Mouse (Mus musculus): Measurements from ENCODE around the gene Zfp131.

Gene Zfp131

GRCm38 (mm10) chr13:119755141-119755547 lies 35.5 kb downstream of the Zfp131 start:
- DNase-seq (ENCODE audit: low spot score), result peak; percentile 44

GRCm38 (mm10) chr13:119754635-119755020 lies 36.1 kb downstream of the Zfp131 start:
- DNase-seq (ENCODE audit: low spot score), result no peak

GRCm38 (mm10) chr13:119753859-119754634 lies 36.6 kb downstream of the Zfp131 start:
- DNase-seq (ENCODE audit: low spot score), result peak; percentile 36

- DNase-seq (ENCODE audit: low spot score), result no peak
Observed at GRCm38 (mm10) chr13:119746930-119747329, 43.8 kb downstream of the Zfp131 start.

- DNase-seq (ENCODE audit: low spot score), result no peak
Observed at GRCm38 (mm10) chr13:119743470-119743869, 47.2 kb downstream of the Zfp131 start.

GRCm38 (mm10) chr13:119742711-119743415 lies 47.8 kb downstream of the Zfp131 start:
- no peak for DNase-seq (ENCODE audit: low spot score)

GRCm38 (mm10) chr13:119741390-119742237 lies 49.1 kb downstream of the Zfp131 start:
- DNase-seq (ENCODE audit: low spot score), result peak; percentile 60

- DNase-seq (ENCODE audit: low spot score), result no peak
Observed at GRCm38 (mm10) chr13:119731448-119731847, 59.2 kb downstream of the Zfp131 start.

GRCm38 (mm10) chr13:119729406-119729805 lies 61.3 kb downstream of the Zfp131 start:
- no peak for DNase-seq (ENCODE audit: low spot score)

GRCm38 (mm10) chr13:119727608-119728387 lies 62.9 kb downstream of the Zfp131 start:
- DNase-seq (ENCODE audit: low spot score), result no peak

- DNase-seq (ENCODE audit: low spot score), result no peak
Observed at GRCm38 (mm10) chr13:119724541-119724940, 66.1 kb downstream of the Zfp131 start.

GRCm38 (mm10) chr13:119723368-119723767 lies 67.3 kb downstream of the Zfp131 start:
- no peak for DNase-seq (ENCODE audit: low spot score)

GRCm38 (mm10) chr13:119722447-119722846 lies 68.2 kb downstream of the Zfp131 start:
- no peak for DNase-seq (ENCODE audit: low spot score)

GRCm38 (mm10) chr13:119716105-119716504 lies 74.6 kb downstream of the Zfp131 start:
- no peak for DNase-seq (ENCODE audit: low spot score)

Measured in embryo, embryonic 10.5 days (tissue).